Mouse (Mus musculus): ENCODE measurements at regions not wholly inside any gene's neighbourhood (a gene's known extent, or its start where the extent isn't known, plus 50 kb on each side); places are given as distances from the start of the nearest gene placed in this dataset.

DNA sequence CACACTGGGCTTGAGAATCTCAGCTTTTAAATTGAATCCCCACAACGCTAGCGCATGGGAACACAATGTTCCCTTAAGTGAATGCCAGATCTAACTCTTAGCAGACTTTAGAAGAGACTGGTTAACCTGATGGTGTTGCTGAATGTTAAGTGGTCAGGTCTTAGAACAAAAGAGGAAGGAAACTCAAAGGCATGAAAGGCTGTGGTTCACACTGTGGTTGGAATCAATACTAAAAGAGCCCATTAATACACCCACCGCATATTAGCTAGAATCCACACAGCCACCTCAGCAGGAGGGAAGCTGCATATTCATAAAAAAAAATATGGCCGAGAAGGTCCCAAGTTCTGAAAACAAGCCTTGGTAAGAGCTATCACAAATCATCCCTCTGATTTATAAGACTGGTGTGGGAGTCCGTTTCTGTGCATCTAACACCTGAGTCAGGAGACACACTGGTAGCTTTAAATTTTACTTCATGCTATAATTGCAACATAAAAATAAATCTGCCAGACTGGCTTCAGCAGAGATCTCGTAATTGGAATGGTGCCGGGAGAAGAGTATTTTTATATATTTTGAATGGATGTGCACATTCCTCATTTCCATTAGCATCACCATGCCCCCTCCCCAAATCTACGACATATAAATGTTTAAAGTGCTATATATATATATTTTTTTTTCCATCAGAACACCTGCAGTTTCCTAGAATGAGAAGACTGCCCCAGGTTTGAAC is 259.3 kb downstream of the Tpbg start:
- TF ChIP-seq HCFC1 (IDR thresholded peaks at IDR 0.05; ENCODE audit: borderline replicate concordance, insufficient read depth, low read length) (no peak), ZNF384 (IDR thresholded peaks at IDR 0.05; ENCODE audit: low read depth, low read length) (no peak), ZC3H11A (IDR thresholded peaks at IDR 0.05; ENCODE audit: borderline replicate concordance, low read depth, low read length) (no peak), MAFK (IDR thresholded peaks at IDR 0.05; ENCODE audit: insufficient read depth, low read depth, low read length) (no peak)

Data from ES-E14 (cell line).